In the genomic region with DNA sequence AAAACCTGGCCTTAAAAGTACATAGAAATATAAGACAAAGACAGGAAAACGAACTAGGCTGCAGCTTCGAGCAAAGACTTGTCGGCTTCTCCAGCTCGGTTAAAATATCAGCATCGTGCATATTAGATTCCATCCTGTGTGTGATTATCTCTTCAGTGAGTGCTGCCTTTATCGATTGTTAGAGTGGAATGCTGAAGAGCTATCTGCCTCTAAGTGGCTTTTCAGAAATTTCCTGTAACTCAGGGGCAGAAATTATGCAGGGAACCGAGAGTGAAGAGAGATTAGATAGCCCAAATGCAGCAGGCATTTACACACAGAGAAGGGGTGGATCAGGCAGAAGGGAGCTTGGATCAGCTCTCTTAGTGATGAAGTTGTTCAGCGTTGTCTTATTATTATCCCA, we compare ENCODE assay signal across 25 mouse cellular contexts. TPM values are rescaled to one million over a fixed set of nuclear protein-coding genes. Genes with fewer than 3 reads are reported as not detected.
A peak's percentile ranks its signal among the peaks of the same experiment; 100 is the strongest.
DNase-seq lines count a peak whose midpoint lies in the region; ATAC-seq and TF ChIP-seq lines count a peak whose summit lies in the region.
"Had no signal": no experiment of that assay in that cellular context is flagged by ENCODE, and none has a peak within 500 bp of the region (broad histone marks: within the 10 kb centered on the region; RNA-seq: fewer than 3 reads in every experiment).

No protein-coding gene starts in this region.

- no peak for TF ChIP-seq POLR2A in heart, adult 2 months (IDR thresholded peaks at IDR 0.05; ENCODE audit: insufficient read depth, low read depth, low read length)
- no peak for TF ChIP-seq POLR2A in brain, embryonic 14.5 days (IDR thresholded peaks at IDR 0.05; ENCODE audit: borderline replicate concordance, extremely low read depth, insufficient read depth, insufficient read length, poor library complexity, severe bottlenecking)

- 10% methylated on average over 8 of the region's 8 CpGs for WGBS in heart, embryonic 10.5 days
- 21% methylated on average over 8 of the region's 8 CpGs for WGBS in heart, adult 2 months
- 24% methylated on average over 8 of the region's 8 CpGs for WGBS in liver, embryonic 11.5 days
- 7% methylated on average over 8 of the region's 8 CpGs for WGBS in liver, embryonic 14.5 days (ENCODE audit: insufficient replicate concordance)

- no peaks in the 10 kb centered on the region for H3K27me3 ChIP-seq in heart, embryonic 10.5 days (ENCODE audit: insufficient read depth, poor library complexity, severe bottlenecking)
- no peaks in the 10 kb centered on the region for H3K27me3 ChIP-seq in heart, adult 2 months (ENCODE audit: control insufficient read depth, insufficient read depth, low read length)
- H3K27me3 ChIP-seq in liver, embryonic 11.5 days (replicated peaks; ENCODE audit: control insufficient read depth, insufficient read depth, low read length): no peaks in the 10 kb centered on the region
- H3K27me3 ChIP-seq in liver, embryonic 14.5 days (ENCODE audit: control insufficient read depth, insufficient read depth, low read length): no peaks in the 10 kb centered on the region
- H3K27me3 ChIP-seq: intestine, embryonic 15.5 days had no signal

- peak; percentile 59 for ATAC-seq in liver, embryonic 11.5 days (replicated peaks; ENCODE audit: low FRiP score)
- peak; percentile 27; the same call in 1 of the 2 replicates for ATAC-seq in liver, embryonic 14.5 days (ENCODE audit: insufficient read depth)
- ATAC-seq: hindbrain, embryonic 16.5 days; intestine, embryonic 15.5 days; lung, postnatal 0 days had no signal

- no peaks in the 10 kb centered on the region for H3K36me3 ChIP-seq in heart, embryonic 10.5 days
- H3K36me3 ChIP-seq in heart, adult 2 months (ENCODE audit: control insufficient read depth, insufficient read depth, low read length): peaks cover 7% of the 10 kb centered on the region
- no peaks in the 10 kb centered on the region for H3K36me3 ChIP-seq in liver, embryonic 11.5 days (ENCODE audit: control insufficient read depth, insufficient read depth, low read length)
- no peaks in the 10 kb centered on the region for H3K36me3 ChIP-seq in liver, embryonic 14.5 days (replicated peaks; ENCODE audit: control insufficient read depth, insufficient read depth, low read depth)
- H3K36me3 ChIP-seq: embryonic facial prominence, embryonic 10.5 days; intestine, embryonic 15.5 days; limb, embryonic 10.5 days; midbrain, embryonic 10.5 days had no signal

- no peaks in the 10 kb centered on the region for H3K79me2 ChIP-seq in heart, adult 2 months (replicated peaks; ENCODE audit: control insufficient read depth, insufficient read depth, low read length)

- no peak overlapping the region; the same call in 1 of the 2 replicates for H3K4me2 ChIP-seq in liver, embryonic 11.5 days
- no peak overlapping the region for H3K4me2 ChIP-seq in liver, embryonic 14.5 days (ENCODE audit: low read depth)
- H3K4me2 ChIP-seq: intestine, embryonic 15.5 days had no signal

- 0 out of 2 replicates have a peak overlapping the region, but pooled peaks have one; percentile 5 for H3K4me3 ChIP-seq in heart, embryonic 10.5 days
- H3K4me3 ChIP-seq in heart, adult 2 months: no peak overlapping the region
- H3K4me3 ChIP-seq in liver, embryonic 11.5 days (ENCODE audit: low read depth, low read length): no peak overlapping the region
- H3K4me3 ChIP-seq in liver, embryonic 14.5 days (ENCODE audit: insufficient read depth in 1 of 2, low read depth in 2 of 2, low read length in 2 of 2): no peak overlapping the region
- H3K4me3 ChIP-seq: embryonic facial prominence, embryonic 10.5 days; intestine, embryonic 15.5 days; limb, embryonic 10.5 days; midbrain, embryonic 10.5 days had no signal

- no peak for DNase-seq in heart, embryonic 10.5 days (ENCODE audit: low spot score)
- DNase-seq in heart, adult 2 months: no peak
- DNase-seq in liver, embryonic 11.5 days (ENCODE audit: low spot score): no peak
- no peak for DNase-seq in liver
- peak; percentile 42 for DNase-seq in brain, embryonic 14.5 days (ENCODE audit: low read depth)
- DNase-seq in liver, embryonic 14.5 days (ENCODE audit: low read depth in 3 of 3, low spot score in 3 of 3): peak in 1 of 3 experiments; percentile 6
- no peak for DNase-seq in left cerebral cortex, postnatal 25 days (ENCODE audit: low spot score in 2 of 2)
- DNase-seq in retina, postnatal 1 day: no peak
- DNase-seq: adrenal gland, postnatal 36 days; cerebellum, adult 11-12 months; cerebellum, postnatal 10 days; gastrocnemius, postnatal 10 days; heart, adult 18-20 months; kidney, adult 8-10 months; kidney, postnatal 10 days; right cerebral cortex, postnatal 25 days; spleen, adult 18-20 months; thymus, postnatal 14 days had no signal

- no peak for TF ChIP-seq EP300 in heart, adult 2 months (IDR thresholded peaks at IDR 0.05; ENCODE audit: insufficient read depth, low read depth, low read length)
- 0 out of 2 replicates have a peak, but pooled peaks have one; percentile 13 for TF ChIP-seq EP300 in liver, embryonic 14.5 days (IDR thresholded peaks at IDR 0.05; ENCODE audit: low read depth)

- H3K27ac ChIP-seq in heart, embryonic 10.5 days: no peak overlapping the region
- H3K27ac ChIP-seq in heart, adult 2 months: no peak overlapping the region
- no peak overlapping the region for H3K27ac ChIP-seq in liver, embryonic 11.5 days (ENCODE audit: low read depth, low read length)
- no peak overlapping the region for H3K27ac ChIP-seq in liver, embryonic 14.5 days
- H3K27ac ChIP-seq: embryonic facial prominence, embryonic 10.5 days; intestine, embryonic 15.5 days; limb, embryonic 10.5 days; macrophage; midbrain, embryonic 10.5 days had no signal

- H3K4me1 ChIP-seq in heart, embryonic 10.5 days: peaks cover 33% of the 10 kb centered on the region
- peaks cover 6% of the 10 kb centered on the region for H3K4me1 ChIP-seq in heart, adult 2 months (ENCODE audit: control insufficient read depth, insufficient read depth, low read length)
- peaks cover 22% of the 10 kb centered on the region for H3K4me1 ChIP-seq in liver, embryonic 11.5 days (replicated peaks; ENCODE audit: control insufficient read depth, insufficient read depth, low read length)
- H3K4me1 ChIP-seq in liver, embryonic 14.5 days (replicated peaks; ENCODE audit: control insufficient read depth in 2 of 2, insufficient read depth in 2 of 2, low read length in 1 of 2): peaks cover 3 to 33% of the 10 kb centered on the region in 2 experiments
- H3K4me1 ChIP-seq: limb, embryonic 10.5 days; midbrain, embryonic 10.5 days had no signal

- TF ChIP-seq CTCF in heart, adult 2 months (IDR thresholded peaks at IDR 0.05): no peak
- no peak for TF ChIP-seq CTCF in brain, embryonic 14.5 days (IDR thresholded peaks at IDR 0.05; ENCODE audit: borderline replicate concordance, extremely low read depth, insufficient read depth, insufficient read length)
- no peak for TF ChIP-seq CTCF in liver, embryonic 14.5 days (IDR thresholded peaks at IDR 0.05; ENCODE audit: low read depth)

- no peaks in the 10 kb centered on the region for H3K9me3 ChIP-seq in heart, embryonic 10.5 days
- H3K9me3 ChIP-seq in liver, embryonic 11.5 days (ENCODE audit: control insufficient read depth, low read length): no peaks in the 10 kb centered on the region
- no peaks in the 10 kb centered on the region for H3K9me3 ChIP-seq in liver, embryonic 14.5 days (ENCODE audit: control insufficient read depth, low read length)
- H3K9me3 ChIP-seq: embryonic facial prominence, embryonic 10.5 days; intestine, embryonic 15.5 days; limb, embryonic 10.5 days; midbrain, embryonic 10.5 days had no signal

- H3K9ac ChIP-seq in heart, adult 2 months (ENCODE audit: low read depth, low read length): no peak overlapping the region
- no peak overlapping the region for H3K9ac ChIP-seq in liver, embryonic 11.5 days (ENCODE audit: low read depth, low read length)
- H3K9ac ChIP-seq in liver, embryonic 14.5 days (replicated peaks): no peak overlapping the region
- H3K9ac ChIP-seq: intestine, embryonic 15.5 days had no signal

- intact Hi-C loops in heart, adult 2 months (cut with DNase I): no loop called here
- intact Hi-C loops in left cerebral cortex, postnatal 25 days (cut with DNase I): no loop called here

RNA-seq across cellular contexts. Expression of a gene that starts 41.5 kb away (rescaled TPM):
- 14.6 and 20.5 TPM in 2 replicates for polyA plus RNA-seq in heart, embryonic 10.5 days (2016; fragmentation: Nextera tagmentation; extraction: Ambion mirVana)
- total RNA-seq in heart, adult 2 months (2021): 10 to 100 TPM; 56.2 to 62.9 TPM
- 16.8 and 18.1 TPM in 2 replicates for polyA plus RNA-seq in heart, adult 2 months (2012; rRNA removed)
- polyA plus RNA-seq in liver, embryonic 11.5 days (2014; fragmentation: Nextera tagmentation; extraction: Ambion mirVana): 28.7 and 31.0 TPM in 2 replicates
- 3.1 and 11.8 TPM in 2 replicates for polyA plus RNA-seq in brain, embryonic 14.5 days (2012; rRNA removed)
- polyA plus RNA-seq in liver, embryonic 14.5 days (2012; rRNA removed): 5.8 and 8.1 TPM in 2 replicates
- 22.3 and 24.1 TPM in 2 replicates for polyA plus RNA-seq in liver, embryonic 14.5 days (2014; fragmentation: Nextera tagmentation; extraction: Ambion mirVana)
- total RNA-seq in left cerebral cortex, postnatal 25 days (2021): 10 to 100 TPM; 43.4 to 48.2 TPM
